ENCODE assay signal across 10 mouse cellular contexts in genomic region chr7:79727091-79727490, GRCm38 (mm10). TPM values are rescaled to one million over a fixed set of nuclear protein-coding genes. Genes with fewer than 3 reads are reported as not detected.
DNase-seq lines count a peak whose midpoint lies in the region; ATAC-seq lines count a peak whose summit lies in the region.
"Had no signal": no experiment of that assay in that cellular context is flagged by ENCODE, and none has a peak within 500 bp of the region (broad histone marks: within the 10 kb centered on the region; RNA-seq: fewer than 3 reads in every experiment).

No protein-coding gene starts in this region.

- H3K4me3 ChIP-seq in hindbrain, embryonic 11.5 days (ENCODE audit: low read depth, low read length): no peak overlapping the region
- no peak overlapping the region for H3K4me3 ChIP-seq in hindbrain, embryonic 13.5 days
- H3K4me3 ChIP-seq in forebrain, embryonic 14.5 days (ENCODE audit: low read depth, low read length): no peak overlapping the region
- H3K4me3 ChIP-seq: embryonic facial prominence, embryonic 13.5 days had no signal

- no peak overlapping the region for H3K27ac ChIP-seq in hindbrain, embryonic 11.5 days (ENCODE audit: low read depth, low read length)
- no peak overlapping the region for H3K27ac ChIP-seq in hindbrain, embryonic 13.5 days
- no peak overlapping the region for H3K27ac ChIP-seq in forebrain, embryonic 14.5 days (ENCODE audit: low read depth, low read length)
- H3K27ac ChIP-seq: embryonic facial prominence, embryonic 13.5 days had no signal

- peaks cover 9% of the 10 kb centered on the region; the same call in 1 of the 2 replicates for H3K27me3 ChIP-seq in hindbrain, embryonic 11.5 days (ENCODE audit: control insufficient read depth, insufficient read depth, low read length)
- peaks cover 36% of the 10 kb centered on the region for H3K27me3 ChIP-seq in hindbrain, embryonic 13.5 days
- H3K27me3 ChIP-seq in forebrain, embryonic 14.5 days (replicated peaks; ENCODE audit: control insufficient read depth, insufficient read depth, low read length): peaks cover 11% of the 10 kb centered on the region; the same call in 1 of the 2 replicates

- no peak overlapping the region for H3K9ac ChIP-seq in hindbrain, embryonic 11.5 days (ENCODE audit: low read depth, low read length)
- H3K9ac ChIP-seq in hindbrain, embryonic 13.5 days: no peak overlapping the region
- H3K9ac ChIP-seq in forebrain, embryonic 14.5 days (ENCODE audit: low read length): no peak overlapping the region
- H3K9ac ChIP-seq: embryonic facial prominence, embryonic 13.5 days had no signal

- no peaks in the 10 kb centered on the region for H3K36me3 ChIP-seq in hindbrain, embryonic 11.5 days (ENCODE audit: control insufficient read depth, insufficient read depth, low read length)
- H3K36me3 ChIP-seq in hindbrain, embryonic 13.5 days: no peaks in the 10 kb centered on the region
- no peaks in the 10 kb centered on the region for H3K36me3 ChIP-seq in forebrain, embryonic 14.5 days (ENCODE audit: control insufficient read depth, insufficient read depth, low read length)
- H3K36me3 ChIP-seq: embryonic facial prominence, embryonic 13.5 days had no signal

- H3K4me1 ChIP-seq in hindbrain, embryonic 11.5 days (replicated peaks; ENCODE audit: control insufficient read depth, insufficient read depth, low read length): no peaks in the 10 kb centered on the region
- H3K4me1 ChIP-seq in hindbrain, embryonic 13.5 days (replicated peaks): 0 out of 2 replicates have a peak, but pooled peaks cover 3% of the 10 kb centered on the region
- no peaks in the 10 kb centered on the region for H3K4me1 ChIP-seq in forebrain, embryonic 14.5 days (ENCODE audit: control insufficient read depth, insufficient read depth, low read length)
- H3K4me1 ChIP-seq: embryonic facial prominence, embryonic 13.5 days had no signal

- peak; percentile 70 for DNase-seq in hindbrain, embryonic 11.5 days (ENCODE audit: low spot score)
- peak; percentile 34 to 44 for DNase-seq in B cell, adult 2 months
- DNase-seq in R1 (ENCODE audit: low read depth, low spot score): peak; percentile 79
- DNase-seq in forebrain, embryonic 14.5 days (ENCODE audit: low spot score): peak; percentile 67
- DNase-seq in kidney, postnatal 14 days: peak; percentile 73

- H3K9me3 ChIP-seq in hindbrain, embryonic 11.5 days (ENCODE audit: control insufficient read depth, low read length): no peaks in the 10 kb centered on the region
- H3K9me3 ChIP-seq in hindbrain, embryonic 13.5 days: no peaks in the 10 kb centered on the region
- H3K9me3 ChIP-seq in forebrain, embryonic 14.5 days (replicated peaks; ENCODE audit: control insufficient read depth, low read length): no peaks in the 10 kb centered on the region
- H3K9me3 ChIP-seq: embryonic facial prominence, embryonic 13.5 days had no signal

- no peak overlapping the region for H3K4me2 ChIP-seq in hindbrain, embryonic 11.5 days (replicated peaks; ENCODE audit: low read depth, low read length)
- no peak overlapping the region for H3K4me2 ChIP-seq in hindbrain, embryonic 13.5 days
- H3K4me2 ChIP-seq in forebrain, embryonic 14.5 days (ENCODE audit: low read length): no peak overlapping the region
- H3K4me2 ChIP-seq: embryonic facial prominence, embryonic 13.5 days had no signal

- 31% methylated on average over 2 of the region's 2 CpGs for WGBS in hindbrain, embryonic 11.5 days
- WGBS in hindbrain, embryonic 13.5 days: 18% methylated on average over 2 of the region's 2 CpGs
- 17% methylated on average over 2 of the region's 2 CpGs for WGBS in forebrain, embryonic 14.5 days

- no peak for ATAC-seq in hindbrain, embryonic 11.5 days (ENCODE audit: low FRiP score)
- no peak for ATAC-seq in hindbrain, embryonic 13.5 days (ENCODE audit: low FRiP score)
- peak; percentile 54; the same call in 1 of the 2 replicates for ATAC-seq in forebrain, embryonic 14.5 days
- ATAC-seq in megakaryocyte-erythroid progenitor cell, adult 5-6 weeks (replicated peaks; ENCODE audit: low FRiP score, low TSS enrichment, poor library complexity, severe bottlenecking): peak; percentile 60
- no peak for ATAC-seq in monocyte, adult 5-6 weeks (replicated peaks; ENCODE audit: insufficient number of reproducible peaks, low FRiP score, low TSS enrichment, poor library complexity, severe bottlenecking)

RNA-seq across cellular contexts. Expression of gene Plin1, which starts 5.6 kb away (rescaled TPM):
- not detected in 2 replicates for polyA plus RNA-seq in hindbrain, embryonic 11.5 days (2014; fragmentation: Nextera tagmentation; extraction: Ambion mirVana)
- 0.13 and 0.17 TPM in 2 replicates for polyA plus RNA-seq in hindbrain, embryonic 13.5 days (2015; fragmentation: Nextera tagmentation; extraction: Ambion mirVana)
- polyA plus RNA-seq in forebrain, embryonic 14.5 days (2014; fragmentation: Nextera tagmentation; extraction: Ambion mirVana): not detected in 2 replicates
- total RNA-seq in megakaryocyte-erythroid progenitor cell, adult 5-6 weeks (2014; fragmentation: Nextera tagmentation): not detected in 2 replicates
- total RNA-seq in megakaryocyte-erythroid progenitor cell, adult 5-6 weeks (2017): not detected in 2 replicates
- not detected in 3 replicates for total RNA-seq in monocyte, adult 5-6 weeks (2017)
- polyA plus RNA-seq: embryonic facial prominence, embryonic 13.5 days; liver, embryonic 16.5 days had no signal

RNA-seq across cellular contexts. Expression of gene Kif7, which starts 11.6 kb away (rescaled TPM):
- 2.7 and 3.0 TPM in 2 replicates for polyA plus RNA-seq in hindbrain, embryonic 11.5 days (2014; fragmentation: Nextera tagmentation; extraction: Ambion mirVana)
- polyA plus RNA-seq in hindbrain, embryonic 13.5 days (2015; fragmentation: Nextera tagmentation; extraction: Ambion mirVana): 1.7 and 2.2 TPM in 2 replicates
- 1.9 and 2.5 TPM in 2 replicates for polyA plus RNA-seq in forebrain, embryonic 14.5 days (2014; fragmentation: Nextera tagmentation; extraction: Ambion mirVana)
- total RNA-seq in megakaryocyte-erythroid progenitor cell, adult 5-6 weeks (2014; fragmentation: Nextera tagmentation): 0.28 and 0.79 TPM in 2 replicates
- total RNA-seq in megakaryocyte-erythroid progenitor cell, adult 5-6 weeks (2017): 1.8 and 2.5 TPM in 2 replicates
- 0.19 TPM in 1 of 3 replicates, not detected in the others for total RNA-seq in monocyte, adult 5-6 weeks (2017)

RNA-seq across cellular contexts. Expression of gene Pex11a, which starts 15.8 kb away (rescaled TPM):
- polyA plus RNA-seq in hindbrain, embryonic 11.5 days (2014; fragmentation: Nextera tagmentation; extraction: Ambion mirVana): 7.6 and 8.4 TPM in 2 replicates
- 10.9 and 14.6 TPM in 2 replicates for polyA plus RNA-seq in hindbrain, embryonic 13.5 days (2015; fragmentation: Nextera tagmentation; extraction: Ambion mirVana)
- polyA plus RNA-seq in forebrain, embryonic 14.5 days (2014; fragmentation: Nextera tagmentation; extraction: Ambion mirVana): 15.1 and 16.7 TPM in 2 replicates
- 5.4 and 8.6 TPM in 2 replicates for total RNA-seq in megakaryocyte-erythroid progenitor cell, adult 5-6 weeks (2014; fragmentation: Nextera tagmentation)
- total RNA-seq in megakaryocyte-erythroid progenitor cell, adult 5-6 weeks (2017): 4.6 and 6.0 TPM in 2 replicates
- total RNA-seq in monocyte, adult 5-6 weeks (2017): 1.1 to 2.5 TPM in 2 of 3 replicates, not detected in the other

RNA-seq across cellular contexts. Expression of gene Wdr93, which starts 15.9 kb away (rescaled TPM):
- polyA plus RNA-seq in hindbrain, embryonic 11.5 days (2014; fragmentation: Nextera tagmentation; extraction: Ambion mirVana): 0.19 and 0.60 TPM in 2 replicates
- 0.47 and 0.65 TPM in 2 replicates for polyA plus RNA-seq in hindbrain, embryonic 13.5 days (2015; fragmentation: Nextera tagmentation; extraction: Ambion mirVana)
- polyA plus RNA-seq in forebrain, embryonic 14.5 days (2014; fragmentation: Nextera tagmentation; extraction: Ambion mirVana): 0.46 and 0.52 TPM in 2 replicates
- not detected in 2 replicates for total RNA-seq in megakaryocyte-erythroid progenitor cell, adult 5-6 weeks (2014; fragmentation: Nextera tagmentation)
- total RNA-seq in megakaryocyte-erythroid progenitor cell, adult 5-6 weeks (2017): not detected in 2 replicates
- not detected in 3 replicates for total RNA-seq in monocyte, adult 5-6 weeks (2017)

Comparison
In these comparisons a context has a peak if more than half of its experiments do, and no peak if none do; other contexts are left out.
1. ATAC-seq: peak in forebrain, embryonic 14.5 days (single experiment) and megakaryocyte-erythroid progenitor cell, adult 5-6 weeks (single experiment); none in hindbrain, embryonic 11.5 days (single experiment), hindbrain, embryonic 13.5 days (single experiment) and monocyte, adult 5-6 weeks (single experiment).
2. Peak in every context shown above with its lines, with median percentiles within 50 percentile points of each other: DNase-seq.